Comparison of ENCODE assay signal across 8 mouse cellular contexts in the genomic region with DNA sequence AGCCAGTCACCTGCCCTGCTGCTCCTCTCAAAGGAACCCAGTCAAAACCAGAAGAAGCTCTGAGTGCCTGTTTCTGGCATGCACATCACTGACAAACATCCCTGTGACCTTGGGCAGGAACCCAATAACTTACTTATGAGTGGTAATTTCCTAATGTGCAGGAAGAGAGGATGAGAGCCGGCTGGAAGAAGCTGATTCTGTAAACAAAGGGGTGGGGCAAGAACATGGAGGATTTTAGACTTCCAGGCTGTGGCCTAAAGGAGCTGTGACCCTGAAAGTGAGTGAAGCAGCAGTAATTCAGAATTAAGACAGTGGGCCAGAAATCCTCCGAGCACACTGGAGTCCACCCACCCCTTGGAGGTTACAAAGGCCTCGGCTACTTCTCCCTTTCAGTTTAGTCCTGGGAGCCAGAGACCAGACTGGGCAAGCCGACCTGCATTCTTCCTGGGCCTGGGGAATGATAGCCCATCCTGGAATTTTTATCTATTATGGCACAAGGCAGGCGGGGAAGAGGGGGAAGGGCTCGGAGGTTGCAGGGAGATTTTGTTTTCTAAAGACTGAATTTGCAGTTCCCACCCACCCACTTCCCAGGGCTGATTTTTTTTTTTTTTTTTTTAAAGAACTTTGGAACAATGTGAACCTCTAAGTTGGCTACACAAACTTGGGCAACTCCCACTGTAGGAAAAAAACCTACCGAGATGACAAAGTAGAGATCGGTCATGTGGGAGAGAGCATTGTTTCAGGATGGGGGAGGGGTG. TPM values are rescaled to one million over a fixed set of nuclear protein-coding genes. Genes with fewer than 3 reads are reported as not detected.
DNase-seq lines count a peak whose midpoint lies in the region; ATAC-seq and TF ChIP-seq lines count a peak whose summit lies in the region.

No protein-coding gene starts in this region.

- DNase-seq in right cerebral cortex, adult 18-20 months: peak; percentile 46
- DNase-seq in right cerebral cortex, postnatal 4 days: no peak
- DNase-seq in forebrain, embryonic 14.5 days (ENCODE audit: low spot score): peak; percentile 16
- no peak for DNase-seq in hindbrain, embryonic 14.5 days (ENCODE audit: low spot score)
- DNase-seq in liver, adult 2 months (ENCODE audit: extremely low read depth, low read depth, low spot score): peak; percentile 59
- DNase-seq in neural tube, embryonic 10.5 days (ENCODE audit: extremely low spot score, low spot score): peak; percentile 49
- no peak for DNase-seq in thymus, postnatal 10 days (ENCODE audit: low spot score in 2 of 2)
- DNase-seq in frontal cortex, postnatal 10 days (ENCODE audit: low spot score in 2 of 2): no peak

- H3K4me2 ChIP-seq in forebrain, embryonic 14.5 days (ENCODE audit: low read length): no peak overlapping the region
- H3K4me2 ChIP-seq in hindbrain, embryonic 14.5 days (replicated peaks): no peak overlapping the region

- 3% methylated on average over 8 of the region's 8 CpGs for WGBS in forebrain, embryonic 14.5 days
- WGBS in hindbrain, embryonic 14.5 days: 2% methylated on average over 8 of the region's 8 CpGs
- 42% methylated on average over 8 of the region's 8 CpGs for WGBS in liver, adult 2 months

- peaks cover 44% of the 10 kb centered on the region for H3K4me1 ChIP-seq in forebrain, embryonic 14.5 days (ENCODE audit: control insufficient read depth, insufficient read depth, low read length)
- peaks cover 49% of the 10 kb centered on the region for H3K4me1 ChIP-seq in hindbrain, embryonic 14.5 days (replicated peaks; ENCODE audit: control insufficient read depth, insufficient read depth, low read length)
- peaks cover 18% of the 10 kb centered on the region for H3K4me1 ChIP-seq in liver, adult 2 months (ENCODE audit: control insufficient read depth, insufficient read depth, low read length)

- TF ChIP-seq CTCF in liver, adult 2 months (IDR thresholded peaks at IDR 0.05; ENCODE audit: low read depth, low read length): no peak

- 0 out of 2 replicates have a peak, but pooled peaks cover under 1% of the 10 kb centered on the region for H3K79me2 ChIP-seq in liver, adult 2 months (ENCODE audit: control insufficient read depth, insufficient read depth, low read length)

- no peaks in the 10 kb centered on the region for H3K27me3 ChIP-seq in forebrain, embryonic 14.5 days (replicated peaks; ENCODE audit: control insufficient read depth, insufficient read depth, low read length)
- no peaks in the 10 kb centered on the region for H3K27me3 ChIP-seq in hindbrain, embryonic 14.5 days (ENCODE audit: control insufficient read depth, insufficient read depth, low read length)
- H3K27me3 ChIP-seq in liver, adult 2 months (ENCODE audit: control insufficient read depth, insufficient read depth, low read length): no peaks in the 10 kb centered on the region

- no peaks in the 10 kb centered on the region for H3K9me3 ChIP-seq in forebrain, embryonic 14.5 days (replicated peaks; ENCODE audit: control insufficient read depth, low read length)
- H3K9me3 ChIP-seq in hindbrain, embryonic 14.5 days (ENCODE audit: control insufficient read depth, low read length): no peaks in the 10 kb centered on the region

- H3K9ac ChIP-seq in forebrain, embryonic 14.5 days (ENCODE audit: low read length): peak overlapping the region; percentile 46; the same call in 1 of the 2 replicates
- H3K9ac ChIP-seq in hindbrain, embryonic 14.5 days: peak overlapping the region; percentile 49
- H3K9ac ChIP-seq in liver, adult 2 months (ENCODE audit: low read depth, low read length): peak overlapping the region; percentile 10; the same call in 1 of the 2 replicates

- H3K27ac ChIP-seq in forebrain, embryonic 14.5 days (ENCODE audit: low read depth, low read length): peak overlapping the region; percentile 72; the same call in 1 of the 2 replicates
- H3K27ac ChIP-seq in hindbrain, embryonic 14.5 days: peak overlapping the region; percentile 79
- H3K27ac ChIP-seq in liver, adult 2 months (replicated peaks; ENCODE audit: insufficient read depth, low read depth, low read length): peak overlapping the region; percentile 84

- H3K36me3 ChIP-seq in forebrain, embryonic 14.5 days (ENCODE audit: control insufficient read depth, insufficient read depth, low read length): no peaks in the 10 kb centered on the region
- H3K36me3 ChIP-seq in hindbrain, embryonic 14.5 days (replicated peaks; ENCODE audit: control insufficient read depth, insufficient read depth): no peaks in the 10 kb centered on the region
- H3K36me3 ChIP-seq in liver, adult 2 months (ENCODE audit: control insufficient read depth, insufficient read depth, low read length): no peaks in the 10 kb centered on the region

- H3K4me3 ChIP-seq in forebrain, embryonic 14.5 days (ENCODE audit: low read depth, low read length): no peak overlapping the region
- no peak overlapping the region for H3K4me3 ChIP-seq in hindbrain, embryonic 14.5 days (replicated peaks; ENCODE audit: low read length)
- no peak overlapping the region for H3K4me3 ChIP-seq in liver, adult 2 months (ENCODE audit: insufficient read depth, low read depth, low read length)

- ATAC-seq in forebrain, embryonic 14.5 days: no peak
- no peak for ATAC-seq in hindbrain, embryonic 14.5 days (ENCODE audit: low FRiP score)

- TF ChIP-seq POLR2A in liver, adult 2 months (IDR thresholded peaks at IDR 0.05; ENCODE audit: extremely low read depth, insufficient read depth, low read length): no peak

RNA-seq across cellular contexts. Expression of gene Scyl1, which starts 35.0 kb away (rescaled TPM):
- 56.1 and 67.9 TPM in 2 replicates for polyA plus RNA-seq in forebrain, embryonic 14.5 days (2014; fragmentation: Nextera tagmentation; extraction: Ambion mirVana)
- polyA plus RNA-seq in hindbrain, embryonic 14.5 days (2014; fragmentation: Nextera tagmentation; extraction: Ambion mirVana): 73.5 and 76.7 TPM in 2 replicates
- total RNA-seq in liver, adult 2 months (2014; rRNA removed): 28.9 and 35.9 TPM in 2 replicates
- 40.9 and 46.6 TPM in 2 replicates for polyA plus RNA-seq in liver, adult 2 months (2012; rRNA removed)

Comparison
In these comparisons a context has a peak if more than half of its experiments do, and no peak if none do; other contexts are left out.
1. DNase-seq: peak in right cerebral cortex, adult 18-20 months (single experiment), forebrain, embryonic 14.5 days (single experiment), liver, adult 2 months (single experiment) and neural tube, embryonic 10.5 days (single experiment); none in right cerebral cortex, postnatal 4 days (single experiment), hindbrain, embryonic 14.5 days (single experiment), thymus, postnatal 10 days (0 of 2) and frontal cortex, postnatal 10 days (0 of 2).
2. Peak in every context shown above with its lines, with median percentiles within 50 percentile points of each other: H3K27ac ChIP-seq and H3K9ac ChIP-seq.